Mouse (Mus musculus) small intestine, adult 2 months (tissue): ENCODE results near the gene Myo1a.

Source experiments
- CTCF ChIP-seq: fragments of 200-500 bp; IDR thresholded peaks from 2 replicates; pipeline ENCODE4 v1.5.1; 2012; ENCODE audit warnings: low read depth, mild to moderate bottlenecking, control low read depth, inconsistent platforms, low read length, moderate library complexity, mixed read lengths; ENCODE audit not compliant: insufficient replicate concordance, insufficient read length; ENCODE audit errors: extremely low read depth
- POLR2A ChIP-seq: fragments of 200-500 bp; IDR thresholded peaks from 2 replicates; pipeline ENCODE4 v1.6.1; 2012; ENCODE audit warnings: low read depth, mild to moderate bottlenecking, control low read depth, inconsistent platforms, low read length, moderate library complexity

GRCm38 (mm10) chr10:127704766-127705220 lies at the start of gene Myo1a:
- TF ChIP-seq POLR2A = no peak
- TF ChIP-seq CTCF = peak; percentile 71
